Mouse (Mus musculus): Measurements from ENCODE around the gene Srp14. TPM values are rescaled to one million over a fixed set of nuclear protein-coding genes. Genes with fewer than 3 reads are reported as not detected.
A peak's percentile ranks its signal among the peaks of the same experiment; 100 is the strongest.

The Srp14 gene
- polyA plus RNA-seq, 1 experiment from 2014 or later, result 275 TPM

GRCm38 (mm10) chr2:118509688-118510446 is 30.4 kb upstream of the Srp14 start:
- no peak overlapping the region for H3K4me3 ChIP-seq
- no peak for ATAC-seq (ENCODE audit: insufficient number of reproducible peaks, insufficient read depth, low FRiP score, low TSS enrichment, low read depth)

GRCm38 (mm10) chr2:118507126-118507525 is 27.6 kb upstream of the Srp14 start:
- WGBS, result 86% methylated on average over 7 of the region's 7 CpGs
- no peak for ATAC-seq (ENCODE audit: insufficient number of reproducible peaks, insufficient read depth, low FRiP score, low TSS enrichment, low read depth)
- H3K9ac ChIP-seq, result no peak overlapping the region
- H3K9me3 ChIP-seq, result no peaks in the 10 kb centered on the region
- H3K27me3 ChIP-seq, result no peaks in the 10 kb centered on the region
- peaks cover 24% of the 10 kb centered on the region for H3K4me1 ChIP-seq
- no peak overlapping the region for H3K27ac ChIP-seq
- H3K36me3 ChIP-seq, result no peaks in the 10 kb centered on the region
- H3K4me3 ChIP-seq, result no peak overlapping the region
- no peak overlapping the region for H3K4me2 ChIP-seq

More at GRCm38 (mm10) chr2:118509688-118510446, 30.4 kb upstream of the Srp14 start:
- no peaks in the 10 kb centered on the region for H3K9me3 ChIP-seq
- peaks cover 27% of the 10 kb centered on the region for H3K4me1 ChIP-seq
- H3K27me3 ChIP-seq, result no peaks in the 10 kb centered on the region
- H3K4me2 ChIP-seq, result peak overlapping the region; percentile 22
- WGBS, result 53% methylated on average over 8 of the region's 8 CpGs
- peak overlapping the region; percentile 79 for H3K27ac ChIP-seq
- peak overlapping the region; percentile 46; the same call in 1 of the 2 replicates for H3K9ac ChIP-seq
- H3K36me3 ChIP-seq, result no peaks in the 10 kb centered on the region

- H3K4me1 ChIP-seq, result peaks cover 40% of the 10 kb centered on the region
- 0 out of 2 replicates have a peak overlapping the region, but pooled peaks have one; percentile 53 for H3K9ac ChIP-seq
- H3K27ac ChIP-seq, result peak overlapping the region; percentile 73
- H3K36me3 ChIP-seq, result no peaks in the 10 kb centered on the region
- 70% methylated on average over 2 of the region's 2 CpGs for whole genome bisulfite sequencing
- no peak for ATAC-seq (ENCODE audit: insufficient number of reproducible peaks, insufficient read depth, low FRiP score, low TSS enrichment, low read depth)
- no peaks in the 10 kb centered on the region for H3K27me3 ChIP-seq
- H3K9me3 ChIP-seq, result no peaks in the 10 kb centered on the region
- H3K4me2 ChIP-seq, result peak overlapping the region; percentile 22
- H3K4me3 ChIP-seq, result no peak overlapping the region
These were observed 20.7 kb upstream of the Srp14 start for GRCm38 (mm10) chr2:118500191-118500590.

GRCm38 (mm10) chr2:118499135-118499961 is 19.8 kb upstream of the Srp14 start:
- Histone ChIP-seq H3K4me1 (peaks cover 40% of the 10 kb centered on the region), H3K4me2 (peak overlapping the region; percentile 22), H3K27ac (peak overlapping the region; percentile 73), H3K4me3 (no peak overlapping the region), H3K27me3 (no peaks in the 10 kb centered on the region), H3K9ac (peak overlapping the region; percentile 22; the same call in 1 of the 2 replicates), H3K36me3 (no peaks in the 10 kb centered on the region), H3K9me3 (no peaks in the 10 kb centered on the region)
- 25% methylated on average over 20 of the region's 20 CpGs for WGBS
- peak; percentile 74 for ATAC-seq (ENCODE audit: insufficient number of reproducible peaks, insufficient read depth, low FRiP score, low TSS enrichment, low read depth)

- no peak for ATAC-seq (ENCODE audit: insufficient number of reproducible peaks, insufficient read depth, low FRiP score, low TSS enrichment, low read depth)
- no peak overlapping the region for H3K9ac ChIP-seq
- H3K4me1 ChIP-seq, result peaks cover 40% of the 10 kb centered on the region
- H3K4me2 ChIP-seq, result no peak overlapping the region
- H3K27ac ChIP-seq, result peak overlapping the region; percentile 73; the same call in 1 of the 2 replicates
- H3K36me3 ChIP-seq, result no peaks in the 10 kb centered on the region
- no peaks in the 10 kb centered on the region for H3K9me3 ChIP-seq
- H3K4me3 ChIP-seq, result no peak overlapping the region
- H3K27me3 ChIP-seq, result no peaks in the 10 kb centered on the region
- WGBS, result 75% methylated on average over 6 of the region's 6 CpGs
These were observed 19.0 kb upstream of the Srp14 start for GRCm38 (mm10) chr2:118498476-118498875.

GRCm38 (mm10) chr2:118497890-118498289 is 18.4 kb upstream of the Srp14 start:
- no peak for ATAC-seq (ENCODE audit: insufficient number of reproducible peaks, insufficient read depth, low FRiP score, low TSS enrichment, low read depth)
- H3K36me3 ChIP-seq, result no peaks in the 10 kb centered on the region
- WGBS, result 76% methylated on average over 5 of the region's 5 CpGs

GRCm38 (mm10) chr2:118495024-118495423 is 15.5 kb upstream of the Srp14 start:
- no peak for ATAC-seq (ENCODE audit: insufficient number of reproducible peaks, insufficient read depth, low FRiP score, low TSS enrichment, low read depth)
- Histone ChIP-seq H3K27ac (no peak overlapping the region), H3K36me3 (no peaks in the 10 kb centered on the region), H3K4me2 (no peak overlapping the region), H3K9ac (no peak overlapping the region), H3K9me3 (no peaks in the 10 kb centered on the region), H3K4me1 (peaks cover 32% of the 10 kb centered on the region), H3K27me3 (no peaks in the 10 kb centered on the region), H3K4me3 (no peak overlapping the region)
- WGBS, result 79% methylated on average over 9 of the region's 9 CpGs

More at GRCm38 (mm10) chr2:118497890-118498289, 18.4 kb upstream of the Srp14 start:
- Histone ChIP-seq H3K9me3 (no peaks in the 10 kb centered on the region), H3K4me1 (peaks cover 40% of the 10 kb centered on the region), H3K4me2 (no peak overlapping the region), H3K4me3 (no peak overlapping the region), H3K27me3 (no peaks in the 10 kb centered on the region), H3K27ac (no peak overlapping the region), H3K9ac (no peak overlapping the region)

GRCm38 (mm10) chr2:118491741-118492395 is 12.4 kb upstream of the Srp14 start:
- Histone ChIP-seq H3K27ac (no peak overlapping the region), H3K4me3 (no peak overlapping the region), H3K27me3 (no peaks in the 10 kb centered on the region), H3K9ac (no peak overlapping the region), H3K4me2 (no peak overlapping the region), H3K9me3 (peaks cover 4% of the 10 kb centered on the region; the same call in 1 of the 2 replicates), H3K4me1 (peaks cover 10% of the 10 kb centered on the region; the same call in 1 of the 2 replicates), H3K36me3 (no peaks in the 10 kb centered on the region)
- no peak for ATAC-seq (ENCODE audit: insufficient number of reproducible peaks, insufficient read depth, low FRiP score, low TSS enrichment, low read depth)
- 86% methylated on average over 4 of the region's 4 CpGs for WGBS

- ATAC-seq (ENCODE audit: insufficient number of reproducible peaks, insufficient read depth, low FRiP score, low TSS enrichment, low read depth), result no peak
- Histone ChIP-seq H3K9me3 (peaks cover 4% of the 10 kb centered on the region; the same call in 1 of the 2 replicates), H3K4me3 (no peak overlapping the region), H3K27ac (no peak overlapping the region), H3K36me3 (no peaks in the 10 kb centered on the region), H3K27me3 (no peaks in the 10 kb centered on the region), H3K4me1 (peaks cover 10% of the 10 kb centered on the region; the same call in 1 of the 2 replicates), H3K4me2 (no peak overlapping the region), H3K9ac (no peak overlapping the region)
- 38% methylated on average over 5 of the region's 5 CpGs for WGBS
These were observed 11.8 kb upstream of the Srp14 start for GRCm38 (mm10) chr2:118491281-118491731.

- peaks cover 4% of the 10 kb centered on the region; the same call in 1 of the 2 replicates for H3K9me3 ChIP-seq
- WGBS, result 33% methylated on average over 12 of the region's 12 CpGs
- peaks cover 10% of the 10 kb centered on the region; the same call in 1 of the 2 replicates for H3K4me1 ChIP-seq
- no peaks in the 10 kb centered on the region for H3K27me3 ChIP-seq
- peak; percentile 48; the same call in 1 of the 2 replicates for ATAC-seq (ENCODE audit: insufficient number of reproducible peaks, insufficient read depth, low FRiP score, low TSS enrichment, low read depth)
- H3K4me3 ChIP-seq, result no peak overlapping the region
- no peak overlapping the region for H3K27ac ChIP-seq
- H3K36me3 ChIP-seq, result no peaks in the 10 kb centered on the region
- H3K4me2 ChIP-seq, result no peak overlapping the region
- no peak overlapping the region for H3K9ac ChIP-seq
These were observed 11.0 kb upstream of the Srp14 start for GRCm38 (mm10) chr2:118490241-118491091.
